Mouse (Mus musculus): ENCODE measurements around the gene Selenon. TPM values are rescaled to one million over a fixed set of nuclear protein-coding genes. Genes with fewer than 3 reads are reported as not detected.
A peak's percentile ranks its signal among the peaks of the same experiment; 100 is the strongest.

Gene Selenon
- polyA plus RNA-seq, 1 experiment from 2014 or later: 12.5 TPM

- H3K27me3 ChIP-seq (replicated peaks): no peaks in the 10 kb centered on the region; the same call in 1 of the 2 replicates
- peaks cover 5% of the 10 kb centered on the region for H3K36me3 ChIP-seq
- WGBS (ENCODE audit: insufficient replicate concordance): 69% methylated on average over 9 of the region's 9 CpGs
- H3K9ac ChIP-seq: no peak overlapping the region
- ATAC-seq: no peak
- peaks cover 9% of the 10 kb centered on the region for H3K4me1 ChIP-seq
- no peak overlapping the region for H3K4me2 ChIP-seq
- H3K4me3 ChIP-seq: no peak overlapping the region
- no peak overlapping the region for H3K27ac ChIP-seq
- H3K9me3 ChIP-seq (replicated peaks): no peaks in the 10 kb centered on the region
Measured at GRCm38 (mm10) chr4:134588287-134588686, 36.3 kb upstream of the Selenon start.

- 0 out of 2 replicates have a peak, but pooled peaks have one; percentile 38 for ATAC-seq
- H3K4me1 ChIP-seq: peaks cover 9% of the 10 kb centered on the region
- 63% methylated on average over 11 of the region's 11 CpGs for WGBS (ENCODE audit: insufficient replicate concordance)
Measured at GRCm38 (mm10) chr4:134587636-134588197, 35.8 kb upstream of the Selenon start.

GRCm38 (mm10) chr4:134586631-134587030 is 34.7 kb upstream of the Selenon start:
- Histone ChIP-seq H3K9me3 (replicated peaks) (no peaks in the 10 kb centered on the region), H3K4me3 (no peak overlapping the region), H3K9ac (no peak overlapping the region), H3K4me2 (no peak overlapping the region), H3K27me3 (replicated peaks) (no peaks in the 10 kb centered on the region; the same call in 1 of the 2 replicates), H3K36me3 (peaks cover 5% of the 10 kb centered on the region), H3K4me1 (peaks cover 9% of the 10 kb centered on the region), H3K27ac (no peak overlapping the region)
- ATAC-seq: no peak
- 22% methylated on average over 1 of the region's 1 CpGs for WGBS (ENCODE audit: insufficient replicate concordance)

More at GRCm38 (mm10) chr4:134587636-134588197, 35.8 kb upstream of the Selenon start:
- Histone ChIP-seq H3K9ac (no peak overlapping the region), H3K4me3 (no peak overlapping the region), H3K27me3 (replicated peaks) (no peaks in the 10 kb centered on the region; the same call in 1 of the 2 replicates), H3K9me3 (replicated peaks) (no peaks in the 10 kb centered on the region), H3K36me3 (peaks cover 5% of the 10 kb centered on the region), H3K4me2 (no peak overlapping the region), H3K27ac (no peak overlapping the region)

- WGBS (ENCODE audit: insufficient replicate concordance): 74% methylated on average over 7 of the region's 7 CpGs
- ATAC-seq: no peak
- H3K27me3 ChIP-seq (replicated peaks): no peaks in the 10 kb centered on the region; the same call in 1 of the 2 replicates
- H3K9me3 ChIP-seq (replicated peaks): no peaks in the 10 kb centered on the region
- no peak overlapping the region for H3K4me2 ChIP-seq
- peaks cover 5% of the 10 kb centered on the region for H3K36me3 ChIP-seq
- H3K27ac ChIP-seq: no peak overlapping the region
- H3K9ac ChIP-seq: no peak overlapping the region
- peaks cover 9% of the 10 kb centered on the region for H3K4me1 ChIP-seq
- H3K4me3 ChIP-seq: no peak overlapping the region
Measured at GRCm38 (mm10) chr4:134586126-134586525, 34.2 kb upstream of the Selenon start.

- Histone ChIP-seq H3K27me3 (replicated peaks) (peaks cover 12% of the 10 kb centered on the region), H3K9ac (no peak overlapping the region), H3K4me3 (no peak overlapping the region), H3K4me1 (peaks cover 28% of the 10 kb centered on the region), H3K9me3 (replicated peaks) (no peaks in the 10 kb centered on the region), H3K4me2 (no peak overlapping the region), H3K27ac (no peak overlapping the region), H3K36me3 (no peaks in the 10 kb centered on the region)
- WGBS (ENCODE audit: insufficient replicate concordance): 52% methylated on average over 3 of the region's 3 CpGs
- 0 out of 2 replicates have a peak, but pooled peaks have one; percentile 30 for ATAC-seq
Measured at GRCm38 (mm10) chr4:134583513-134583912, 31.5 kb upstream of the Selenon start.

GRCm38 (mm10) chr4:134581365-134581764 is 29.4 kb upstream of the Selenon start:
- no peak overlapping the region for H3K27ac ChIP-seq
- H3K9ac ChIP-seq: no peak overlapping the region
- no peak for ATAC-seq
- 62% methylated on average over 8 of the region's 8 CpGs for WGBS (ENCODE audit: insufficient replicate concordance)
- H3K27me3 ChIP-seq (replicated peaks): peaks cover 15% of the 10 kb centered on the region
- H3K4me2 ChIP-seq: no peak overlapping the region
- H3K36me3 ChIP-seq: no peaks in the 10 kb centered on the region
- H3K4me3 ChIP-seq: no peak overlapping the region
- H3K9me3 ChIP-seq (replicated peaks): no peaks in the 10 kb centered on the region
- peaks cover 20% of the 10 kb centered on the region for H3K4me1 ChIP-seq

- Histone ChIP-seq H3K4me1 (peaks cover 20% of the 10 kb centered on the region), H3K4me3 (no peak overlapping the region), H3K9ac (no peak overlapping the region), H3K9me3 (replicated peaks) (no peaks in the 10 kb centered on the region), H3K36me3 (no peaks in the 10 kb centered on the region), H3K27ac (no peak overlapping the region), H3K4me2 (no peak overlapping the region), H3K27me3 (replicated peaks) (peaks cover 15% of the 10 kb centered on the region)
- 73% methylated on average over 15 of the region's 15 CpGs for WGBS (ENCODE audit: insufficient replicate concordance)
- ATAC-seq: no peak
Measured at GRCm38 (mm10) chr4:134580351-134581148, 28.6 kb upstream of the Selenon start.

GRCm38 (mm10) chr4:134579620-134580019 is 27.7 kb upstream of the Selenon start:
- Histone ChIP-seq H3K9ac (no peak overlapping the region), H3K4me1 (peaks cover 20% of the 10 kb centered on the region), H3K27me3 (replicated peaks) (peaks cover 15% of the 10 kb centered on the region), H3K36me3 (peaks cover 4% of the 10 kb centered on the region; the same call in 1 of the 2 replicates), H3K27ac (no peak overlapping the region), H3K9me3 (replicated peaks) (no peaks in the 10 kb centered on the region), H3K4me3 (no peak overlapping the region), H3K4me2 (peak overlapping the region; percentile 12; the same call in 1 of the 2 replicates)
- 19% methylated on average over 5 of the region's 5 CpGs for WGBS (ENCODE audit: insufficient replicate concordance)
- ATAC-seq: no peak

GRCm38 (mm10) chr4:134579212-134579611 is 27.2 kb upstream of the Selenon start:
- Histone ChIP-seq H3K4me1 (peaks cover 20% of the 10 kb centered on the region), H3K9me3 (replicated peaks) (no peaks in the 10 kb centered on the region), H3K9ac (no peak overlapping the region), H3K27me3 (replicated peaks) (peaks cover 15% of the 10 kb centered on the region), H3K4me3 (no peak overlapping the region), H3K27ac (no peak overlapping the region), H3K4me2 (peak overlapping the region; percentile 12; the same call in 1 of the 2 replicates), H3K36me3 (peaks cover 8% of the 10 kb centered on the region; the same call in 1 of the 2 replicates)
- WGBS (ENCODE audit: insufficient replicate concordance): 18% methylated on average over 11 of the region's 11 CpGs
- ATAC-seq: no peak

- 60% methylated on average over 5 of the region's 5 CpGs for WGBS (ENCODE audit: insufficient replicate concordance)
- Histone ChIP-seq H3K4me1 (peaks cover 20% of the 10 kb centered on the region), H3K4me2 (no peak overlapping the region), H3K9me3 (replicated peaks) (no peaks in the 10 kb centered on the region), H3K27ac (no peak overlapping the region), H3K36me3 (peaks cover 8% of the 10 kb centered on the region; the same call in 1 of the 2 replicates), H3K9ac (no peak overlapping the region), H3K27me3 (replicated peaks) (peaks cover 15% of the 10 kb centered on the region), H3K4me3 (no peak overlapping the region)
- no peak for ATAC-seq
Measured at GRCm38 (mm10) chr4:134578407-134578806, 26.4 kb upstream of the Selenon start.

GRCm38 (mm10) chr4:134577281-134577680 is 25.3 kb upstream of the Selenon start:
- Histone ChIP-seq H3K27ac (no peak overlapping the region), H3K9me3 (replicated peaks) (no peaks in the 10 kb centered on the region), H3K9ac (no peak overlapping the region), H3K27me3 (replicated peaks) (peaks cover 15% of the 10 kb centered on the region), H3K4me1 (peaks cover 20% of the 10 kb centered on the region), H3K4me3 (no peak overlapping the region), H3K36me3 (peaks cover 8% of the 10 kb centered on the region; the same call in 1 of the 2 replicates), H3K4me2 (no peak overlapping the region)
- no peak for ATAC-seq
- WGBS (ENCODE audit: insufficient replicate concordance): 72% methylated on average over 2 of the region's 2 CpGs

- 63% methylated on average over 11 of the region's 11 CpGs for WGBS (ENCODE audit: insufficient replicate concordance)
- H3K9ac ChIP-seq: no peak overlapping the region
- peaks cover 8% of the 10 kb centered on the region; the same call in 1 of the 2 replicates for H3K36me3 ChIP-seq
- no peak for ATAC-seq
- peaks cover 10% of the 10 kb centered on the region for H3K27me3 ChIP-seq (replicated peaks)
- H3K4me1 ChIP-seq: peaks cover 20% of the 10 kb centered on the region
- H3K4me3 ChIP-seq: no peak overlapping the region
- no peaks in the 10 kb centered on the region for H3K9me3 ChIP-seq (replicated peaks)
- no peak overlapping the region for H3K4me2 ChIP-seq
- no peak overlapping the region for H3K27ac ChIP-seq
Measured at GRCm38 (mm10) chr4:134575486-134575885, 23.5 kb upstream of the Selenon start.

All from liver, embryonic 12.5 days (tissue).